Mouse (Mus musculus) macrophage (primary cell): ENCODE measurements around the gene Chpf. TPM values are rescaled to one million over a fixed set of nuclear protein-coding genes. Genes with fewer than 3 reads are reported as not detected.

Experiments used
- H3K27ac ChIP-seq: fragments of 350-480 bp; formaldehyde crosslinking; 2 replicates; pipeline ENCODE4 v1.9.0; 2021
- H3K36me3 ChIP-seq: fragments of 350-480 bp; formaldehyde crosslinking; 2 replicates; pipeline ENCODE4 v1.9.0; 2021; ENCODE audit errors: inconsistent target
- H3K4me3 ChIP-seq: fragments of 350-480 bp; formaldehyde crosslinking; 2 replicates; pipeline ENCODE4 v1.9.0; 2021; ENCODE audit errors: inconsistent target
- H3K79me2 ChIP-seq: fragments of 350-480 bp; formaldehyde crosslinking; 2 replicates; pipeline ENCODE4 v1.9.0; 2021; ENCODE audit errors: inconsistent target
- WGBS: methylation state at CpG from one replicate; pipeline ENCODE4 v1.1.7; 2026; ENCODE audit warnings: inconsistent platforms; ENCODE audit not compliant: missing documents; 5-methylcytosine and 5-hydroxymethylcytosine counted together
- polyA plus RNA-seq: library from polyadenylated mRNA; stranded (reverse); fragments of 250-400 nt; gene quantifications from 3 replicates; pipeline ENCODE4 v1.2.4, GENCODE M21; 2018; ENCODE audit warnings: inconsistent platforms
- total RNA-seq, 78 experiments: library from RNA; depleted of rRNA; stranded (reverse); fragments of 250-400 nt; gene quantifications; 1 replicate in 9 of 78; 2 replicates in 24 of 78; 3 replicates in 43 of 78; 4 replicates in 2 of 78; pipeline ENCODE4 v1.2.4; 2018; ENCODE audit warnings: inconsistent platforms in 56 of 78

Chpf gene
- 1 to 10 TPM in 1 of 26 experiments, under 1 TPM in 10, not detected in 15; 0.21 to 7.4 (median 0.34) TPM for total RNA-seq (2018; cell fraction: chromatin; rRNA removed)
- total RNA-seq (2018; cell fraction: cytosol; rRNA removed): 1 to 10 TPM in 7 of 26 experiments, under 1 TPM in 19; 0.14 to 2.4 (median 0.39) TPM
- 1 to 10 TPM in 6 of 26 experiments, under 1 TPM in 17, not detected in 3; 0.28 to 3.8 (median 0.80) TPM for total RNA-seq (2018; cell fraction: nucleus; rRNA removed)
- 0.09 to 0.14 TPM (median 0.12 TPM) in 3 replicates for polyA plus RNA-seq

GRCm38 (mm10) chr1:75478916-75479634 lies at the start of gene Chpf, which contains the start of gene Tmem198:
TSS of gene Chpf (minus strand) at chr1:75479307.
TSS of gene Tmem198 (plus strand) at chr1:75479532.
- Histone ChIP-seq H3K36me3 (no peaks in the 10 kb centered on the region), H3K4me3 (no peak within 1 kb of the TSS), H3K79me2 (no peaks in the 10 kb centered on the region), H3K27ac (no peak within 1 kb of the TSS)
- WGBS: 1% methylated on average over 65 of the region's 76 CpGs

- Histone ChIP-seq H3K4me3 (no peak overlapping the region), H3K27ac (no peak overlapping the region), H3K79me2 (peaks cover 41% of the 10 kb centered on the region; the same call in 1 of the 2 replicates), H3K36me3 (peaks cover 47% of the 10 kb centered on the region)
- 76% methylated on average over 7 of the region's 7 CpGs for WGBS
Measured at GRCm38 (mm10) chr1:75524679-75525078, 45.6 kb upstream of the Chpf start.

GRCm38 (mm10) chr1:75521321-75522031 lies 42.4 kb upstream of the Chpf start, which contains the start of gene Stk11ip:
TSS of gene Stk11ip (plus strand) at chr1:75521529.
- WGBS: under 1% methylated on average over 46 of the region's 46 CpGs
- Histone ChIP-seq H3K79me2 (peaks cover 41% of the 10 kb centered on the region; the same call in 1 of the 2 replicates), H3K36me3 (peaks cover 15% of the 10 kb centered on the region; the same call in 1 of the 2 replicates), H3K27ac (peak within 1 kb of the TSS; percentile 95), H3K4me3 (peak within 1 kb of the TSS; percentile 86)

- Histone ChIP-seq H3K36me3 (no peaks in the 10 kb centered on the region), H3K4me3 (no peak overlapping the region), H3K79me2 (peaks cover 29% of the 10 kb centered on the region; the same call in 1 of the 2 replicates), H3K27ac (no peak overlapping the region)
- WGBS: 93% methylated on average over 5 of the region's 5 CpGs
Measured at GRCm38 (mm10) chr1:75519576-75519975, 40.5 kb upstream of the Chpf start.

GRCm38 (mm10) chr1:75518427-75518826 lies 39.3 kb upstream of the Chpf start:
- Histone ChIP-seq H3K36me3 (no peaks in the 10 kb centered on the region), H3K4me3 (no peak overlapping the region), H3K27ac (no peak overlapping the region), H3K79me2 (peaks cover 17% of the 10 kb centered on the region; the same call in 1 of the 2 replicates)
- WGBS: 94% methylated on average over 4 of the region's 4 CpGs

- H3K4me3 ChIP-seq: no peak overlapping the region
- WGBS: 96% methylated on average over 3 of the region's 4 CpGs
- H3K27ac ChIP-seq: no peak overlapping the region
- peaks cover 13% of the 10 kb centered on the region; the same call in 1 of the 2 replicates for H3K79me2 ChIP-seq
- no peaks in the 10 kb centered on the region for H3K36me3 ChIP-seq
Measured at GRCm38 (mm10) chr1:75517984-75518383, 38.9 kb upstream of the Chpf start.

GRCm38 (mm10) chr1:75516703-75517380 lies 37.7 kb upstream of the Chpf start:
- H3K27ac ChIP-seq: no peak overlapping the region
- WGBS: 93% methylated on average over 15 of the region's 15 CpGs
- peaks cover 2% of the 10 kb centered on the region; the same call in 1 of the 2 replicates for H3K79me2 ChIP-seq
- no peaks in the 10 kb centered on the region for H3K36me3 ChIP-seq
- no peak overlapping the region for H3K4me3 ChIP-seq

- H3K27ac ChIP-seq: no peak overlapping the region
- H3K79me2 ChIP-seq: no peaks in the 10 kb centered on the region
- H3K4me3 ChIP-seq: no peak overlapping the region
- no peaks in the 10 kb centered on the region for H3K36me3 ChIP-seq
- 89% methylated on average over 3 of the region's 3 CpGs for WGBS
Measured at GRCm38 (mm10) chr1:75512550-75512949, 33.4 kb upstream of the Chpf start.

GRCm38 (mm10) chr1:75511437-75512210 lies 32.5 kb upstream of the Chpf start:
- Histone ChIP-seq H3K4me3 (no peak overlapping the region), H3K79me2 (no peaks in the 10 kb centered on the region), H3K27ac (no peak overlapping the region), H3K36me3 (no peaks in the 10 kb centered on the region)
- 88% methylated on average over 4 of the region's 4 CpGs for WGBS

- H3K79me2 ChIP-seq: no peaks in the 10 kb centered on the region
- no peaks in the 10 kb centered on the region for H3K36me3 ChIP-seq
- H3K27ac ChIP-seq: no peak overlapping the region
- no peak overlapping the region for H3K4me3 ChIP-seq
- 51% methylated on average over 5 of the region's 5 CpGs for WGBS
Measured at GRCm38 (mm10) chr1:75510154-75510553, 31.0 kb upstream of the Chpf start.

- Histone ChIP-seq H3K36me3 (no peaks in the 10 kb centered on the region), H3K4me3 (no peak overlapping the region), H3K27ac (no peak overlapping the region), H3K79me2 (no peaks in the 10 kb centered on the region)
- 93% methylated on average over 20 of the region's 20 CpGs for WGBS
Measured at GRCm38 (mm10) chr1:75509586-75509985, 30.5 kb upstream of the Chpf start.

GRCm38 (mm10) chr1:75507006-75507405 lies 27.9 kb upstream of the Chpf start, which contains the start of gene Inha:
TSS of gene Inha (plus strand) at chr1:75507077.
- WGBS: 88% methylated on average over 10 of the region's 10 CpGs
- Histone ChIP-seq H3K4me3 (no peak within 1 kb of the TSS), H3K79me2 (no peaks in the 10 kb centered on the region), H3K27ac (no peak within 1 kb of the TSS), H3K36me3 (no peaks in the 10 kb centered on the region)

GRCm38 (mm10) chr1:75505956-75506831 lies 27.1 kb upstream of the Chpf start, which contains the start of gene Obsl1:
TSS of gene Obsl1 (minus strand) at chr1:75506452.
- no peak within 1 kb of the TSS for H3K4me3 ChIP-seq
- H3K27ac ChIP-seq: no peak within 1 kb of the TSS

More at GRCm38 (mm10) chr1:75505956-75506831, 27.1 kb upstream of the Chpf start, which contains the start of gene Obsl1:
- Histone ChIP-seq H3K36me3 (no peaks in the 10 kb centered on the region), H3K79me2 (no peaks in the 10 kb centered on the region)
- 3% methylated on average over 65 of the region's 65 CpGs for WGBS
